8 mouse cellular contexts compared by ENCODE assay signal in genomic region chr2:10153201-10154075, GRCm38 (mm10). TPM values are rescaled to one million over a fixed set of nuclear protein-coding genes. Genes with fewer than 3 reads are reported as not detected.
DNase-seq lines count a peak whose midpoint lies in the region; ATAC-seq and TF ChIP-seq lines count a peak whose summit lies in the region.

Gene Itih5 (plus strand): TSS chr2:10153571.

- H3K27ac ChIP-seq in lung, postnatal 0 days (ENCODE audit: low read length) = no peak within 1 kb of the TSS

- no peak for TF ChIP-seq CTCF in lung, postnatal 0 days (IDR thresholded peaks at IDR 0.05)

- H3K4me1 ChIP-seq in lung, postnatal 0 days (ENCODE audit: insufficient read depth, low read depth, low read length) = peaks cover 11% of the 10 kb centered on the region; the same call in 1 of the 2 replicates

- H3K9ac ChIP-seq in lung, postnatal 0 days (replicated peaks; ENCODE audit: low read depth) = no peak within 1 kb of the TSS

- peak within 1 kb of the TSS; percentile 66 for H3K4me2 ChIP-seq in lung, postnatal 0 days (replicated peaks; ENCODE audit: low read depth, low read length)

- TF ChIP-seq EP300 in lung, postnatal 0 days (IDR thresholded peaks at IDR 0.05) = no peak

- intact Hi-C loops in heart, postnatal 14 days (cut with DNase I) = no loop called here

- H3K9me3 ChIP-seq in lung, postnatal 0 days (ENCODE audit: low read length) = no peaks in the 10 kb centered on the region

- peak within 1 kb of the TSS; percentile 32 for H3K4me3 ChIP-seq in lung, postnatal 0 days (ENCODE audit: low read depth, low read length)

- no peaks in the 10 kb centered on the region for H3K36me3 ChIP-seq in lung, postnatal 0 days (ENCODE audit: insufficient read depth, low read length)

- H3K27me3 ChIP-seq in lung, postnatal 0 days (replicated peaks; ENCODE audit: insufficient read depth, low read length) = no peaks in the 10 kb centered on the region

- ATAC-seq in erythroid progenitor cell, adult 5-6 weeks (replicated peaks; ENCODE audit: low FRiP score, poor library complexity, severe bottlenecking) = 0 out of 2 replicates have a peak, but pooled peaks have one; percentile 59
- peak; percentile 86 for ATAC-seq in lung, postnatal 0 days

- 7% methylated on average over 25 of the region's 27 CpGs for WGBS in lung, postnatal 0 days

- peak; percentile 69 to 74 for DNase-seq in B cell, adult 2 months
- DNase-seq in adrenal gland, adult (ENCODE audit: inconsistent age in 2 of 2, low spot score in 1 of 2) = peak; percentile 54 to 87
- peak; percentile 43 to 52 for DNase-seq in heart, postnatal 14 days
- DNase-seq in kidney, postnatal 4 days = peak; percentile 78 to 84
- peak; percentile 52 for DNase-seq in lung, postnatal 0 days (ENCODE audit: low spot score)
- peak; percentile 77 for DNase-seq in retina, embryonic 14.5 days (ENCODE audit: low spot score)
- DNase-seq in MN1 (ENCODE audit: low spot score) = no peak

RNA-seq across cellular contexts. Expression of gene Itih5, which starts in this region (rescaled TPM):
- total RNA-seq in erythroid progenitor cell, adult 5-6 weeks (2015; ENCODE audit: low replicate concordance) = 0.72 and 1.3 TPM in 2 replicates
- 0.91 and 1.2 TPM in 2 replicates for total RNA-seq in erythroid progenitor cell, adult 5-6 weeks (2017; ENCODE audit: low replicate concordance)
- total RNA-seq in heart, postnatal 14 days (2021) = 10 to 100 TPM; 18.7 to 20.0 TPM
- 3.0 and 4.0 TPM in 2 replicates for polyA plus RNA-seq in lung, postnatal 0 days (2015; fragmentation: Nextera tagmentation; extraction: Ambion mirVana)

Comparison
In these comparisons a context has a peak if more than half of its experiments do, and no peak if none do; other contexts are left out.
1. RNA of gene Itih5 (total RNA-seq): 18.7 to 20.0 TPM in heart, postnatal 14 days; 0.72 to 1.3 TPM in erythroid progenitor cell, adult 5-6 weeks; every median in the first group is over 4 times any median in the second.